Mouse (Mus musculus) retina, embryonic 14.5 days (tissue): ENCODE measurements around the gene Gm4792.

Experiments
- DNase-seq: peaks from one replicate; pipeline ENCODE4 v3.0.0-alpha.2; 2015; ENCODE audit warnings: low spot score

Gene Gm4792

DNA sequence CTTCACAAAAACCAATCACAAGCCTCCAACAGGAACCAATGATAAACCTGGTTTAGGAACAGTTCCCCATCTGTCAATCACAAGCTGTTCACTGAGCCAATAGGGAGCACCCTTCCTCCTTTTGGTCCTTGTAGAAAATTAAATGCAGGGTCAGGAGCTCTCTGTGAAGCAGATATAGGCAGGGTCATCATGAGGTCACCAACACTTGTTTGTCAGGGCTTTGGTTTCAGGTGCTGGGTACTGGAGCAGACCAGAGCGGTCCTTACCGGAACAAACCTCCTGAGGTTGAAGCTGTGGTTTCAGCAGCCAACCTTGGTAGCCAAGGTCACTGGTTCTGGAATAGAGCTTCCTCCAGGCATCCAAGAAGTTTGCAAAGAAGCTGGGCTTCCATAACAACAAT lies 798 bp upstream of the Gm4792 start:
- no peak for DNase-seq

DNA sequence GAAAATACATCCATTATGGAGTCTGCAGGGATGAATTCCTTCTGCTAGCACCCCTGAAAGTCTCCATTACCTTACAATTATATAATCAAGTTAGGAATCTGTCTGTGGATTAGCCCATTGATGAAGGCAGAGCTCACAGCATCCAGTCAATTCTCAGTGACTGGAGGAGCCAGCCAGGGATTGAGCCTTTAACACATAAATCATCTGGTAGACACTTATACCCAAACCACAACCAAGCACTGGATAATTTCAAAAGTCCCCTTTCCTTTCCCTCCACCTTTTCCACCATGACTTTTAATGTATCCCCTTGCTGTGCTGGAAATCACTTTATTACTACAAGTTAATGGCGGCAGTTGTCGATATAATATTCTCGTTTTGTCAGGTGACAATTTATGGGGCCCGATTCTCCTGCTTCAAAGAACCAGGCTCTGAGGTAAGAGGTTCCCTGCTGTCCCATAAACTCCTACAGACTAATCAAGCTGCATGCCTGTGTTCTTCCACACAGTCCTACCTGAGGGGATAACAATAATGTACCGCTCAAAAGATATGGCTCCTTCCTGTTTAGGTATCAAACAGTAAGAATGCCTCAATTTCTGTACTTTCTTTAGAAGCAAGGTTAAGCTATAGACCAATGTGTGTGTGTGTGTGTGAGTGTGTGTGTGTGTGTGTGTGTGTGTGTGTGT lies 2.4 kb downstream of the Gm4792 start:
- no peak for DNase-seq

DNA sequence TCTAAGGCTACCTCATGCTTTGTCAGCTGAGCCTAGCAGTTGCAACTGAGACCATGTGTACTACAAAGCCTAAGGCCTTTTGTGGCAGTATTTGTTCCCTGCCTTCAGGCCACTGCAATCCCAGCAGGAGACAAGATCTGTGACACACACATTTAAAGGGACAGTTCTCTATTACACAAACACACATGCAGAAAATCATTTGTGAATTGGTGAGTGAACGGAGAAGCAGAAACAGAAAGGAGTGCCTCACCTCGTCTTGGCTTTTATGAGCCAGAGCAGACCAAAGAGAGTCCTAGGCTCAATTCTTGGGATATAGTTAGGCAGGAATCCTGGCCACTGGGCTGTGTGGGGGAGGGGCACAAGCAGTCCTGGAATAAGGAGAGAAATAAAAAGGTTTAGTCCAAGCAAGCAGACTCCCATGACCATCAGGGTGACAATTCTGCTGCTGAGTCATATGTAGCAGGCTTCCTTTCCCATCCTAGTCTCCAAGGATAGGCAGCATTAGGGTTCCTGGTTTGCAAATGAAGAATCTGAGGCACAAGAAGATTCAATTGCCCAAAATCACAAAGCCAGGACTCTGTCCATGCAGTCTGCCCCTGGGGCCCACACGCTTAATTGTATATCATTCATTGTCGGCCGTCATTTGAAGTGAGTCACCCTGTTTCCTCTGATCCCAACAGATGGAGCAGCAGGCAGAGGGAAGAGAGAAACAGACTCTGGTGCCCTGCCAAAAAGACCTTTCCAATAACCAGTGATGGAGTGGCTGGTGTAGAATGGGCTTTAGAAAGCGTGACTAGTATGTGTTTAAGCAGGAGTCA lies 3.4 kb downstream of the Gm4792 start:
- DNase-seq: peak; percentile 48

DNA sequence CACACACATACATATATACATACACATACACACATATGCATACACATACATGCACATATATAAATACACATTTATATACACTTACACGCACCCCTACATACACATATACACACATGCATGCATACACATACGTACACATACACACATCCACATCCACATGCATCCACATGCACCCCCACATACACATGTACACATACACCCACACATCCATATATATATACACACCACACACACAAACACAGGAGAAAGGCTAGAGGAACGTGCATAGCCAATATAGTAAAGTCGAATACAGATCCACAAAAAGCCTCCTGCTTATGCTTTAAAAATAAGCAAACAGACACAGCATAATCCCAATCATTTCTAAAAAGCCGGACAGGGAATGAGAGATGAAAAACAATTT lies 4.1 kb downstream of the Gm4792 start:
- DNase-seq: no peak

DNA sequence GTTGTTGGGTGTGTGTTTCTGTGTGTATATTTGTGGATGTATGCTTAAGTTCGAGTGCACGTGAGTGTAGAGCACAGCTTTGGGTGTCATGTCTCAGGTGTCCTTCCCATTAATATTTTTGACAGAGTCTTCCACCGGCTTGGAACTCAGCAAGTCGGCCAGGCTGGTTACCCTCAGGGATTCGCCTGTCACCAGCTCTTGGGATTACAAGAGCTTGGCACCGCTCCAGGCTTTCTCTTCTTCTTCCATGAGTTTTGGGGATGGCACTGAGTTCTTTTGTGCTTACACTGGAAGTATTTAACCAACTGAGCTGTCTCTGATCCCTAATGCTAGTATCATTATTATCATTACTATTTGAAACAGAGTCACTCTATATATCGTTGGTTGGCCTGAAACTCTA lies 15.7 kb downstream of the Gm4792 start:
- no peak for DNase-seq

DNA sequence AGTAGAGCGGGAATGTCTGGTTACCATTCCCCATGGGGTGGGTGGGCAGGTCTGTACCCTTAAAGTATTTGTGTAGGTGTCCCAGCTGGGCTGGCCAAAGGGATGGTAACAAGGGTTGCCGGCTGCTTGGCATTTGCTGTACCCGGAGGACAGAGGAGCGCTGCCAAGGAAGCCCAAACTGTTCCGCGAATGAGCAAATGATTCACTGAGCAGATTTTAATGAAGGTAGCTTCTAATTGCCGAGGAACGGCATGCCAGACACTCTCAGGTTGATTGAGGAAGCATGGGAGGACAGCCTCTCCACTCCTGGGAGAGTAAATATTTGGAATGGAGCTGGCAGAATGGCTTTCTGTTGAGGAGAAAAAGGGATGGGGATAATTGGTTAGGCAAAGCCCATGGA lies 16.3 kb downstream of the Gm4792 start:
- no peak for DNase-seq

DNA sequence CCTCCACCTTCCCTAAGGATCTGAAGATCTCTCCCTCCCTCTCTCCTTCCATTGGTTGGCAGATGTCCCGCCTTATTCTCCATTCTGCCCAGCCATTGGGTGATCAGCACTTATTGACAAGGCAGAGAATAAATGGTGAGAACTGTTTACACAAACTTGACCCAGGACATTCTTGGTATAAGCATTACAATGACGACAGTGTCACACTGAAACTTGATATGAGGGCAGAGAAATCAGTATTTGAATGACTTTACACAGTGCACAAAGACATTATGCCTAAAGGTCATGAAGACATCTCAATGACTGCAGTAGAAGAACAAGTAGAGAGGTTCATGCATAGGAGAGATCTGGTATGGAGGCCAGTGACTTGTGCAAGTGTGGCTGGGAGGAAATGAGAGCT lies 22.0 kb downstream of the Gm4792 start:
- DNase-seq: no peak

DNA sequence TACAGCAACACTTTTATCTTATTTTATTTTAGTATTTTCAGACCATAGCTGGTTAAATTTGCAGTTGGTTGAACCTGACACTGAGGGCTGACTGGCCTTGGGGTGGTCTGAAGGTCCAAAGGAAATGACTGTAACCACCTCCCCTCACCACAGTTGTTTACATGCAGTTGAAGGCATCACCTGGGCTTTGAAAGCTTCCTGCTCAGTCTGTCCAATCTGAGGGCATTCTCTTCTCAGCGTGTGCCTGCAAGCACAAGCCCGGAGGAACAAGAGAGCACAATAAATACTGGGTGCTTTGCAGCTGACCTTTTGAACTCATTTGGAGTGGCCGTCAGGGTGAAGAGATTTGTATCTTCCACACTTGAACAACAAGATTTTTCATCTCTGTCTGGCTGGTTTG lies 23.2 kb downstream of the Gm4792 start:
- no peak for DNase-seq

DNA sequence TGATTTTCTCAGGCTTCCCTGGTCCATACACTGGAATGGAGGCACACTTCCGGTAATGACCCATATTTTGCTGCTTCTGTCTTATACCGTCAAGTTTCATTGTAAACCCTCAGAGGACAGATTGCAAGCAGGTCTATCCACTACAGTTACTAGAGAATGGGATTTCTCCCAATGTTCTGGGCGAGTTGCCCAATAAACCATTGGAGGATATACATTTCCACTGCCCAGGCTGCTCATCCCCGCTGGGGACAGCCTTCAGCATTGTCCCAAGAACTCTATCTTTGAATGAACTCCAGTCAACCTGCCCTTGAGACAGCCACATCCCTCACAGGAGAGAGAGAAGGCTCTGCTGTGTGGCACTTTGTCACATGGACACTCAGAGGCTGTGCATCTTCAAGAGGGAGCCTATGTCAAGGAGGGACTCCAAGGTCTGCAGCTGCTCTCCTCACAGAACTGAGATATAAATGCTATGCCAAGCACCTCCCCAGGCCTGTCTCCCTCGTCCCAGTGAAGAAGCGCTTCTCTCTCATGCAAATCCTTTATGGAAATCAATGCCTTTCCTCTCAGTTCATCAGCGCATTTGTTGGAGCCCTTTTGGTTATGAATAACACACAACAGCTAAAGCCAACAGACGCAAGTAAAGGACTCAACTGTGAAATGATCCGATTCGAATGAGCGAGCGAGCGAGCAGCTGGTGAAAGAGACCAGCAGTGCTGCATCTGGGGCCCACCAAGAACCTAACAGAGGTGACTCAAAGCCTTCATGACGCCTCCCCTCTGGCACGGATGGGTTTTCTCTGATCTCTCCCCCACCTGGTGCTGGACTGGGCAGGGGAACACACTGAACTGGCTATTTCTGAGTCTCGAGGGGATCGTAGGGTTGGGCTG lies 32.6 kb downstream of the Gm4792 start:
- no peak for DNase-seq

DNA sequence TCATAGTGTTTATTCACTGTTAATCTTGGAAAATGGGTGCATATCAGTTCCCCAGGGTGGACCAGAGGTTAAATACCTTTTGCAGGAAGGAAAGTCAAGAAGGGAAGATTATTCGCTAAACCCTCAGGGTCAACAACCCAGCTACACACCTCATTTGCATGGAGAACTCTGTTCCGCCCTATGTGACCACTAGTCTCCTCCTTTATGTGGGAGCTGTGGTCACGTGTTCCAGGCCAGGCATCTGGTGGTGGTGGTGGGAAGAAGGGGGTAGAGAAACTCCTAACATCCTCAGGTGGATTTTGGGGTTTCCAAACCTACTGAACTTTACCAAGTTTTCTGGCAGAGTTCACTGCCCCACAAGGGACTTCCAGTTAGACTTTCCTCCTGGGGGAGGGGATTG lies 35.3 kb downstream of the Gm4792 start:
- no peak for DNase-seq

DNA sequence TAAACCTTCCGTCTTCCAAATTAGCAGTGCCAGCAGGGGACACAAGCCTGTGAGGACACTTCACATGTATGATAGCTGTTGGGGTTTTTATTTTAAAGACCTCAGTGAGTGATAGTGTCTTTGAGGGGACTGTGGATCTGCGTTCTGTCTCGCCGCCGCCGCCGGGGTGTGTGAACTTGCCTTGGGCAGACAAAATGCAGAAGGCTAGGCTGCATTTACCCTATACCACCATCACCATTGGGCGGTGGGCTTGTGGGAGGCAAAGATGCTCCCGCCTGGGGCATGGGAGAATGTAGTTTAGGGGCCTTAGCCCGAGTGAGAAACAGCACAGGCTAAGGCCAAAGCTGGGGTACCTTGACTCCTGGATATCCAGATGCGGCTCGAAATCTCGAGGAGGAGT lies 35.9 kb downstream of the Gm4792 start:
- DNase-seq: no peak

DNA sequence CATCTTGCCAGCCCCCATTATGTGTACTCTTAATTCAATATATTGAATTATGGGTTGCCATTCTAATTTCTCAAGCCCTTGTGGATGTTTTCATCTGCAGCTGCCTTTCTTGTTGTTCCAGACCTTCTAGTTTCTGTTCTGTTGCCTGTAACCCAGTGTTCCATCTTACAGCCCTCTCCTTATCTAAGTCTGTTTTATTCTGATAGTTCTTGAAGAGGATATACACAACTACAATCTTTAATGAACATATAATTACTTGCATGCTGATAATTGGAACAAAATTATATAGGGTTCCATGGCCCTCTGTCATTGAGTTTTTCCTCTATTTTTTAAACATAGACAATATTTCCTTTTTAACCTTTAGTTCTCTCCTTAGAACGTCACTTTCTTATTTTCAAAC lies 38.0 kb downstream of the Gm4792 start:
- no peak for DNase-seq

DNA sequence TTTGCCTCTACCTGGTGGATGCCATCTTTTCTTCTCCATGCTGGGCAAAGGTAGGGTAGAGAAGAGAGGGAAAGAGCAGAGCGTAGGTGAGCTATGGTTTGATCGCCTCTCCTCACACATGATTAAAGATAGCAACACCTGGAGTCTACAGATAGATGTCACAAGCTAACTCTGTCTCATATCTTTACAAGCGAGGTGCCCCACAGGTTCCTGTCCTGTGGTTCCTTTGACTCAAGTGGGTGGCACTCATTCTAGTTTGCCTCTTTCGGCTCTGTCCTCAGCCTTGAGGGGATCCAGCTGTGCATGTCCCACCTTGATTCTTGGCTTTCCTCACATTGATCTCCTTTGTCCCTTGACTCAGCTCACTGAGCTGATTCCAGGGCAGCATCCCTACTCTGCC lies 42.0 kb downstream of the Gm4792 start:
- no peak for DNase-seq

DNA sequence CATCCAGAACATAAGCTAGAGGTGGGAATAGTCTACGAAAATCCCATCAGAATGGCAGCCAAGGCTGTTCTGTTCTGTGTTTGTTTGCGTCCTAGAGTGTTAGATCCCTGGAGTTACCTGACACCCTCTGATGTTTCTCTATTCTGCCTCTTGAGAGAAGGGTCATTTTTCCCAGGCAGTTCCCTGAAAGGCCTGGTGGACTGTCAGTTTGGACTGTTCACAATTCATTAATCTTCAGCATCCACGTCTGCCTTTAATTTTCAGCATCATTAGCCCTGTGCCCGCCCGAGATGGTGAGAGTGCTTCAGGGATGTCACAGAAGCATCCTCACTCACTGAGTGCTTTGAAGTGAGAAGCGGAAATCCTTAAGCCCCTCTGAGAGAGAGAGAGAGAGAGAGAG lies 42.8 kb downstream of the Gm4792 start:
- DNase-seq: no peak

DNA sequence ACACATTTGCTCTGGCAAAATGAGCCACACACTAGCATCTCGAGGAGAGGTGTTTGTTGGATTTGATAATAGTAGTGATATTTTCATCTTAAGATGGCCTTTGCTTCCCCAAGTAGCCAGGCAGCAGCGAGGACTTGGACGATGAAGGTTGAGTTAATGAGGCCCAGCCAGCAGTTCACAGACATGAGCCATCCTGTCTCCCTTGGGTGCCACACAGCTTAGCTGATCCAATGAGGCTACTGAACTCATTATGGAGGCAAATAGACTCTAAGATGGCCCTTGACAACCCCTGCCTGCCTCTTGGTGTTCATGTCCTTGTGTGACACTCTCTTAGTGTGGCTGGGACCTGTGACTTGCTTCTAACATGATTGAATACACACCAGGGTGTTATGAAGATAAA lies 43.7 kb downstream of the Gm4792 start:
- DNase-seq: no peak

DNA sequence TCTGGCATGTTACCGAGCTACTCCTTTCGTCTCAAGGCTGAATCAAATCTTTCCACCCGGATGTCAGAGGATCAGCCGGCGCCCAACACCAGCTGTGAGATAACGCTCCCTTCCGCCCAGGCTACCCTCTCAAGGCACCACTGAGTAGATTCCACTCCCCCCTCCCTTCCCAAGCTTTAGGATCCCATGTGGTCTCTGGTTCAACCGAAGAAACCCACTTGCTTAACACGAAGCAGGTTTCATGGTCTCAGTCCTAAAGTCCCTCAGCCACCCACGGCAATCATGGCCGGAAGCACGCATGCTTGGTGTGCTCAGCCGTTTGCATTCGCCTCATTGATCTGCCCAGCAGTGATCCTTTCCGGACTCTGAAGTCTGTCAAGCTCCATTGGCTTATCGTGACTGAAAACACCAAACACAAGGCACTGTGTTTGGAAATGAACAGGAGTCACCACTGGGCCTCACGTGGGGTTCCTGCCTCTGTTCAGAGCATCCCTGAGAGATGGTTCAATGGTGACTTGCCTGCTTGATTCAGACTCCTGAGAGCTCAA lies 45.2 kb downstream of the Gm4792 start:
- no peak for DNase-seq

DNA sequence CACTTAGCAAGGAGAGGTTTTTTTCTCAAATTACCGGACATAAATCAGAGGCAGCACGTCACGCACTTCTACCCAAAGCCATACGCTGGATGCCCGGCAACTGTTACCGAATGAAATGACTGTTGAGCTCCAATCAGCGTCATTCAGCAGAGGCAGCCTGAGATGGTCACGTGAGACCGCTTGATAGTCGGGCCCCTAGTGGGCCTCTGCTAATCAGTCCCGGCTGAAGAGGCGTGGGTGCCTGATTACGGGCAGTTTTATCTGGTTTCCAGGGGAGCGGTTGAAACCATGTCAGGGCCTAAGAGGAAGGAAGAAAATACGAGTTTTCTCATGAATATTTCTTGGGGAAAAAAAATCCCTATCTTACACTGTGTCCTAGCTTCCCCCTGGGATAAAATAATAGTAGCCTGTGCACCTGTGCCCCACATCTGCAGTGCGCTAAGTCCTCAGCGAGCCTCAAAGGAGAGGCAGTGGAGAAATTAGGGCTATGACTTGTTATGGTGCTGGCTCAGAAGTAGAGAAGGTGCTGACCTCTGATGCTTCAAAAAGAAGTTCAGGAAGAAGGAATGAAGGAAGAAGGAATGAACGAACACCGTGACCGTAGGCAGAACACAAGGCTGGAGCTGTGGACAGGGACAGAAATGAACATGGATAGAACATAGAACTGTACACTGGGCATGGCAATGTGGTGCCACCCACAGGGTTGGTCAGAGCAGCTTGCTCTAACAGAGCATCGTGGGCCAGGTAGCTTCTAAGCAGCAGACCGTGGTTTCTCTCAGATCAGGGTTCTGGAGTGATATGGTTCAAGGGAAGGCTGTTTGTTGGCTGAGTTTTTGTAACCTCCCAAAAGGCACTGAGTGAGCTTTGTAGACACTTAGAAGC lies 48.7 kb downstream of the Gm4792 start:
- peak; percentile 72 for DNase-seq

DNA sequence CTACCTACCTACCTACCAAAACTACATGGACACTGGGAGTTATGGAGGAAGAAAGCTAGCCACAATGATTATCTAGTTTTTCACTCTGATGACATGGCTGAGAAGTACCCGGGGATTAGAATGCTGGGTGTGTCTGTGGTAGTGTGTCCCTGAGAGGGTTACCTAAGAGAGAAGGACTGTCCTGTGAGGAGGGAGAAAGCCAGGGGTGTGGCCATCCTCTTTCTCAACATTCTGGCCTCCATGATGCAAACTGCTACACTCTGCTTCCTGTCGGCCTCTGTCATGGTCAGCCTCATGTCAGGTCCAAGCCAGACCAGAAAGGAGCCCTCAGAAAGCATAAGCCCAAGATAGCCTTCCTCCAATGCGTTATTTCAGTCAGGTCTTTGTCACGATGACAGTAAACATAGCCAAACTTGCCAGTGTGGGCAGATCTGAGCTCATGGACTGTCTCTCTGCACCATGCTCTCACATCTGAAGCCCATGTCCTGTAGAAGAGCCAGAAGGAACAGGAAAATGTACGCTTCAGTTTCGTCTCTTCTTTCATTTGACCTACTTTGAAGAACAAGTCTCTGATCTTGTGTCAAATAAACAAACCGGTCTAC lies 50.7 kb downstream of the Gm4792 start:
- DNase-seq: no peak
